Mouse (Mus musculus): ENCODE measurements around the gene Slc23a2.

Gene Slc23a2

GRCm38 (mm10) chr2:132049491-132049890, 95.4 kb downstream of the Slc23a2 start:
- no peak for DNase-seq (ENCODE audit: low read depth, low spot score)

- no peak for DNase-seq (ENCODE audit: low read depth, low spot score)
Observed at GRCm38 (mm10) chr2:132048143-132048772, 96.7 kb downstream of the Slc23a2 start.

GRCm38 (mm10) chr2:132047364-132047763, 97.5 kb downstream of the Slc23a2 start:
- DNase-seq (ENCODE audit: low read depth, low spot score) = no peak

GRCm38 (mm10) chr2:132046659-132047058, 98.2 kb downstream of the Slc23a2 start:
- no peak for DNase-seq (ENCODE audit: low read depth, low spot score)

- DNase-seq (ENCODE audit: low read depth, low spot score) = no peak
Observed at GRCm38 (mm10) chr2:132044320-132045274, 100.3 kb downstream of the Slc23a2 start.

GRCm38 (mm10) chr2:132043101-132043621, 101.7 kb downstream of the Slc23a2 start:
- no peak for DNase-seq (ENCODE audit: low read depth, low spot score)

GRCm38 (mm10) chr2:132039894-132040293, 105.0 kb downstream of the Slc23a2 start:
- DNase-seq (ENCODE audit: low read depth, low spot score) = no peak

- no peak for DNase-seq (ENCODE audit: low read depth, low spot score)
Observed at GRCm38 (mm10) chr2:132036326-132036725, 108.6 kb downstream of the Slc23a2 start.

- no peak for DNase-seq (ENCODE audit: low read depth, low spot score)
Observed at GRCm38 (mm10) chr2:132035470-132035835, 109.5 kb downstream of the Slc23a2 start.

GRCm38 (mm10) chr2:132034590-132035469, 110.1 kb downstream of the Slc23a2 start:
- DNase-seq (ENCODE audit: low read depth, low spot score) = no peak

GRCm38 (mm10) chr2:132031364-132032095, 113.4 kb downstream of the Slc23a2 start:
- DNase-seq (ENCODE audit: low read depth, low spot score) = no peak

GRCm38 (mm10) chr2:132030418-132031363, 114.2 kb downstream of the Slc23a2 start:
- DNase-seq (ENCODE audit: low read depth, low spot score) = no peak

- DNase-seq (ENCODE audit: low read depth, low spot score) = peak; percentile 67
Observed at GRCm38 (mm10) chr2:132029646-132030417, 115.1 kb downstream of the Slc23a2 start, which contains the start of gene Rassf2. Rassf2 (minus strand) TSS chr2:132030258.

GRCm38 (mm10) chr2:132028894-132029605, 115.9 kb downstream of the Slc23a2 start:
- no peak for DNase-seq (ENCODE audit: low read depth, low spot score)

GRCm38 (mm10) chr2:132028107-132028506, 116.8 kb downstream of the Slc23a2 start:
- no peak for DNase-seq (ENCODE audit: low read depth, low spot score)

- DNase-seq (ENCODE audit: low read depth, low spot score) = no peak
Observed at GRCm38 (mm10) chr2:132027366-132027765, 117.5 kb downstream of the Slc23a2 start.

- no peak for DNase-seq (ENCODE audit: low read depth, low spot score)
Observed at GRCm38 (mm10) chr2:132024028-132024427, 120.9 kb downstream of the Slc23a2 start.

GRCm38 (mm10) chr2:132022621-132023020, 122.3 kb downstream of the Slc23a2 start:
- no peak for DNase-seq (ENCODE audit: low read depth, low spot score)

Data from WW6 (cell line).